Mouse (Mus musculus): ENCODE results near the gene Tbcd. TPM values are rescaled to one million over a fixed set of nuclear protein-coding genes. Genes with fewer than 3 reads are reported as not detected.

Gene Tbcd
- polyA plus RNA-seq (2014; fragmentation: Illumina TruSeq; extraction: RNeasy Lipid Tissue Mini Kit (QIAGEN cat#74804); ENCODE audit: low read depth, low replicate concordance) = 22.8 TPM

GRCm38 (mm10) chr11:121451753-121452635 lies at the start of gene Tbcd:
TSS of gene Tbcd (plus strand) at chr11:121451949.

GRCm38 (mm10) chr11:121420830-121421552 lies 30.8 kb upstream of the Tbcd start, which contains the start of gene Fn3krp:
TSS of gene Fn3krp (plus strand) at chr11:121421401.

GRCm38 (mm10) chr11:121434156-121435155 lies 17.3 kb upstream of the Tbcd start, which contains the start of gene Fn3k:
TSS of gene Fn3k (plus strand) at chr11:121434913.

GRCm38 (mm10) chr11:121519131-121519530 lies 67.4 kb downstream of the Tbcd start, which contains the start of gene Zfp750:
TSS of gene Zfp750 (minus strand) at chr11:121519333.

Other genes with a start within 250 kb of the Tbcd start
- gene Hexdc, start 247.5 kb upstream of the Tbcd start, polyA plus RNA-seq (2014; fragmentation: Illumina TruSeq; extraction: RNeasy Lipid Tissue Mini Kit (QIAGEN cat#74804); ENCODE audit: low read depth, low replicate concordance) = 5.1 TPM
- gene Ogfod3, start 247.2 kb upstream of the Tbcd start, polyA plus RNA-seq (2014; fragmentation: Illumina TruSeq; extraction: RNeasy Lipid Tissue Mini Kit (QIAGEN cat#74804); ENCODE audit: low read depth, low replicate concordance) = 2.4 TPM
- gene Cybc1, start 222.6 kb upstream of the Tbcd start, polyA plus RNA-seq (2014; fragmentation: Illumina TruSeq; extraction: RNeasy Lipid Tissue Mini Kit (QIAGEN cat#74804); ENCODE audit: low read depth, low replicate concordance) = 8.0 TPM
- gene Narf, start 214.7 kb upstream of the Tbcd start, polyA plus RNA-seq (2014; fragmentation: Illumina TruSeq; extraction: RNeasy Lipid Tissue Mini Kit (QIAGEN cat#74804); ENCODE audit: low read depth, low replicate concordance) = 19.8 TPM
- 10.4 TPM for gene Foxk2, start 192.0 kb upstream of the Tbcd start, polyA plus RNA-seq (2014; fragmentation: Illumina TruSeq; extraction: RNeasy Lipid Tissue Mini Kit (QIAGEN cat#74804); ENCODE audit: low read depth, low replicate concordance)
- gene Wdr45b, start 97.5 kb upstream of the Tbcd start, polyA plus RNA-seq (2014; fragmentation: Illumina TruSeq; extraction: RNeasy Lipid Tissue Mini Kit (QIAGEN cat#74804); ENCODE audit: low read depth, low replicate concordance) = 73.6 TPM
- gene Rab40b, start 63.7 kb upstream of the Tbcd start, polyA plus RNA-seq (2014; fragmentation: Illumina TruSeq; extraction: RNeasy Lipid Tissue Mini Kit (QIAGEN cat#74804); ENCODE audit: low read depth, low replicate concordance) = 2.3 TPM
- 17.4 TPM for gene Fn3krp, start 30.5 kb upstream of the Tbcd start, polyA plus RNA-seq (2014; fragmentation: Illumina TruSeq; extraction: RNeasy Lipid Tissue Mini Kit (QIAGEN cat#74804); ENCODE audit: low read depth, low replicate concordance)
- gene Fn3k, start 17.0 kb upstream of the Tbcd start, polyA plus RNA-seq (2014; fragmentation: Illumina TruSeq; extraction: RNeasy Lipid Tissue Mini Kit (QIAGEN cat#74804); ENCODE audit: low read depth, low replicate concordance) = 5.5 TPM
- 3.4 TPM for gene Zfp750, start 67.4 kb downstream of the Tbcd start, polyA plus RNA-seq (2014; fragmentation: Illumina TruSeq; extraction: RNeasy Lipid Tissue Mini Kit (QIAGEN cat#74804); ENCODE audit: low read depth, low replicate concordance)
- gene B3gntl1, start 221.2 kb downstream of the Tbcd start, polyA plus RNA-seq (2014; fragmentation: Illumina TruSeq; extraction: RNeasy Lipid Tissue Mini Kit (QIAGEN cat#74804); ENCODE audit: low read depth, low replicate concordance) = 1.0 TPM
- gene Metrnl, start 249.6 kb downstream of the Tbcd start, polyA plus RNA-seq (2014; fragmentation: Illumina TruSeq; extraction: RNeasy Lipid Tissue Mini Kit (QIAGEN cat#74804); ENCODE audit: low read depth, low replicate concordance) = 5.0 TPM